14 mouse cellular contexts compared by ENCODE assay signal in genomic region chr16:91496206-91496605, GRCm38 (mm10). TPM values are rescaled to one million over a fixed set of nuclear protein-coding genes. Genes with fewer than 3 reads are reported as not detected.
DNase-seq lines count a peak whose midpoint lies in the region; ATAC-seq and TF ChIP-seq lines count a peak whose summit lies in the region.
"Had no signal": no experiment of that assay in that cellular context is flagged by ENCODE, and none has a peak within 500 bp of the region (broad histone marks: within the 10 kb centered on the region; RNA-seq: fewer than 3 reads in every experiment).

No protein-coding gene starts in this region.

- no peak for TF ChIP-seq POLR2A in kidney, adult 2 months (IDR thresholded peaks at IDR 0.05; ENCODE audit: low read depth, low read length)
- no peak for TF ChIP-seq POLR2A in CH12.LX (IDR thresholded peaks at IDR 0.05; ENCODE audit: low read depth, low read length)

- no peak for ATAC-seq in hindbrain, embryonic 12.5 days (ENCODE audit: low FRiP score)
- ATAC-seq: forebrain, embryonic 13.5 days; midbrain, embryonic 13.5 days had no signal

- H3K36me3 ChIP-seq in kidney, adult 2 months (ENCODE audit: control insufficient read depth, insufficient read depth, low read length), result peaks cover 4% of the 10 kb centered on the region; the same call in 1 of the 2 replicates
- peaks cover 77 to 95% of the 10 kb centered on the region in 2 experiments for H3K36me3 ChIP-seq in CH12.LX (replicated peaks in 1 of 2; ENCODE audit: control insufficient read depth in 1 of 2, insufficient read depth in 1 of 2, low read length in 1 of 2)
- H3K36me3 ChIP-seq in hindbrain, embryonic 12.5 days, result peaks cover 93% of the 10 kb centered on the region

- dilution Hi-C loops in CH12.LX (cut with MboI; ENCODE audit: extremely low pct_ligation_motif_present, extremely low pct_unique_long_range_greater_than_20kb, low sequenced_read_pairs), result no loop called here

- no peak for TF ChIP-seq EP300 in CH12.LX (IDR thresholded peaks at IDR 0.05; ENCODE audit: low read length)

- TF ChIP-seq CTCF in kidney, adult 2 months (conservative IDR thresholded peaks at IDR 0.05; ENCODE audit: insufficient read depth, insufficient read length, low read depth, low read length), result no peak
- no peak for TF ChIP-seq CTCF in CH12.LX (conservative IDR thresholded peaks at IDR 0.05 in 1 of 2, IDR thresholded peaks at IDR 0.05 in 1 of 2; ENCODE audit: low read depth in 2 of 2, low read length in 2 of 2)

- no peak overlapping the region for H3K4me3 ChIP-seq in kidney, adult 2 months (ENCODE audit: insufficient read depth, low read depth, low read length)
- no peak overlapping the region for H3K4me3 ChIP-seq in CH12.LX (replicated peaks in 1 of 3; ENCODE audit: low read depth in 2 of 3, low read length in 2 of 3, poor library complexity in 1 of 3)
- H3K4me3 ChIP-seq in hindbrain, embryonic 12.5 days, result no peak overlapping the region
- H3K4me3 ChIP-seq: forebrain, embryonic 13.5 days; limb, embryonic 12.5 days; midbrain, embryonic 13.5 days had no signal

- H3K9me3 ChIP-seq in CH12.LX (replicated peaks; ENCODE audit: low read length), result no peaks in the 10 kb centered on the region
- H3K9me3 ChIP-seq in hindbrain, embryonic 12.5 days (replicated peaks), result no peaks in the 10 kb centered on the region
- H3K9me3 ChIP-seq: forebrain, embryonic 13.5 days; limb, embryonic 12.5 days; midbrain, embryonic 13.5 days had no signal

- WGBS in kidney, adult 2 months, result 93% methylated on average over 17 of the region's 17 CpGs
- WGBS in hindbrain, embryonic 12.5 days, result 95% methylated on average over 17 of the region's 17 CpGs

- no peaks in the 10 kb centered on the region for H3K79me2 ChIP-seq in CH12.LX (replicated peaks; ENCODE audit: control insufficient read depth, extremely low read depth, insufficient read depth, poor library complexity, severe bottlenecking)

- no peaks in the 10 kb centered on the region for H3K27me3 ChIP-seq in kidney, adult 2 months (replicated peaks; ENCODE audit: control insufficient read depth, insufficient read depth, low read length)
- H3K27me3 ChIP-seq in CH12.LX (replicated peaks), result no peaks in the 10 kb centered on the region
- H3K27me3 ChIP-seq in hindbrain, embryonic 12.5 days, result no peaks in the 10 kb centered on the region
- H3K27me3 ChIP-seq: forebrain, embryonic 13.5 days; limb, embryonic 12.5 days; midbrain, embryonic 13.5 days had no signal

- H3K27ac ChIP-seq in kidney, adult 2 months (ENCODE audit: insufficient read depth, low read depth, low read length), result no peak overlapping the region
- peak overlapping the region; percentile 7; the same call in 1 of the 2 replicates for H3K27ac ChIP-seq in CH12.LX (ENCODE audit: insufficient read depth, low read depth)
- no peak overlapping the region for H3K27ac ChIP-seq in hindbrain, embryonic 12.5 days
- H3K27ac ChIP-seq: forebrain, embryonic 13.5 days; hindbrain, embryonic 14.5 days; limb, embryonic 12.5 days; midbrain, embryonic 13.5 days had no signal

- no peak for TF ChIP-seq RAD21 in CH12.LX (IDR thresholded peaks at IDR 0.05; ENCODE audit: low read depth, low read length)

- H3K9ac ChIP-seq in CH12.LX (ENCODE audit: insufficient read depth, low read depth), result no peak overlapping the region
- H3K9ac ChIP-seq in hindbrain, embryonic 12.5 days, result no peak overlapping the region
- H3K9ac ChIP-seq: forebrain, embryonic 13.5 days; hindbrain, embryonic 14.5 days; limb, embryonic 12.5 days; midbrain, embryonic 13.5 days had no signal

- no peak overlapping the region for H3K4me2 ChIP-seq in CH12.LX (ENCODE audit: insufficient read depth, low read depth, poor library complexity, severe bottlenecking)
- no peak overlapping the region for H3K4me2 ChIP-seq in hindbrain, embryonic 12.5 days (replicated peaks)
- H3K4me2 ChIP-seq: forebrain, embryonic 13.5 days; hindbrain, embryonic 14.5 days; limb, embryonic 12.5 days; midbrain, embryonic 13.5 days had no signal

- peaks cover 9% of the 10 kb centered on the region; the same call in 1 of the 2 replicates for H3K4me1 ChIP-seq in kidney, adult 2 months (ENCODE audit: control insufficient read depth, insufficient read depth, low read length)
- H3K4me1 ChIP-seq in CH12.LX (ENCODE audit: control insufficient read depth in 1 of 2, insufficient read depth in 2 of 2), result peaks cover 2 to 3% of the 10 kb centered on the region in 2 experiments; a peak in 1 of 4 replicates
- no peaks in the 10 kb centered on the region for H3K4me1 ChIP-seq in hindbrain, embryonic 12.5 days
- H3K4me1 ChIP-seq: forebrain, embryonic 13.5 days; limb, embryonic 12.5 days; midbrain, embryonic 13.5 days had no signal

- in situ Hi-C loops in CH12.LX (cut with MboI; ENCODE audit: low pct_ligation_motif_present, low pct_unique_long_range_greater_than_20kb, low sequenced_read_pairs), result no loop called here

- peak; percentile 23 to 36 for DNase-seq in adrenal gland, postnatal 36 days
- DNase-seq in adrenal gland, adult 18-20 months (ENCODE audit: low spot score in 2 of 2), result no peak
- DNase-seq in kidney, adult 2 months, result peak; percentile 23
- no peak for DNase-seq in kidney, adult 18-20 months
- DNase-seq in CH12.LX (ENCODE audit: extremely low read depth), result no peak
- peak; percentile 67 for DNase-seq in WW6 (ENCODE audit: low read depth, low spot score)
- no peak for DNase-seq in urinary bladder, postnatal 36 days (ENCODE audit: low spot score in 2 of 2)
- DNase-seq: kidney, adult 8-10 months; thymus, postnatal 36 days had no signal

TF ChIP-seq in CH12.LX, 34 proteins besides CTCF, POLR2A, EP300 and RAD21:
- no peak for TF ChIP-seq KAT2A (IDR thresholded peaks at IDR 0.05; ENCODE audit: insufficient replicate concordance, low read length)
- TF ChIP-seq TBP (conservative IDR thresholded peaks at IDR 0.05; ENCODE audit: low read depth, low read length), result no peak
- TF ChIP-seq JUN (IDR thresholded peaks at IDR 0.05; ENCODE audit: insufficient read depth, low read depth, low read length), result no peak
- TF ChIP-seq MEF2A (IDR thresholded peaks at IDR 0.05; ENCODE audit: borderline replicate concordance, low read depth, low read length), result no peak
- no peak; the same call in 1 of the 2 replicates for TF ChIP-seq USF1 (IDR thresholded peaks at IDR 0.05; ENCODE audit: low read depth, low read length)
- TF ChIP-seq MAZ (IDR thresholded peaks at IDR 0.05; ENCODE audit: low read depth, low read length), result no peak
- TF ChIP-seq SIN3A (IDR thresholded peaks at IDR 0.05; ENCODE audit: low read length), result no peak
- no peak for TF ChIP-seq UBTF (IDR thresholded peaks at IDR 0.05; ENCODE audit: low read depth, low read length)
- no peak for TF ChIP-seq ETS1 (conservative IDR thresholded peaks at IDR 0.05; ENCODE audit: low read depth, low read length)
- TF ChIP-seq IRF4 (IDR thresholded peaks at IDR 0.05; ENCODE audit: low read depth, low read length), result no peak
- TF ChIP-seq JUND (conservative IDR thresholded peaks at IDR 0.05; ENCODE audit: low read depth, low read length), result no peak
- TF ChIP-seq ELF1 (IDR thresholded peaks at IDR 0.05; ENCODE audit: low read depth, low read length), result no peak
- no peak for TF ChIP-seq NRF1 (IDR thresholded peaks at IDR 0.05; ENCODE audit: low read depth, low read length)
- TF ChIP-seq USF2 (conservative IDR thresholded peaks at IDR 0.05; ENCODE audit: low read depth, low read length), result no peak
- TF ChIP-seq TCF12 (IDR thresholded peaks at IDR 0.05; ENCODE audit: low read depth, low read length), result no peak
- TF ChIP-seq MYC (IDR thresholded peaks at IDR 0.05; ENCODE audit: low read depth, low read length), result no peak
- TF ChIP-seq ZC3H11A (IDR thresholded peaks at IDR 0.05; ENCODE audit: low read depth, low read length), result no peak
TF ChIP-seq in CH12.LX: peak in this region for 0.

RNA-seq across cellular contexts. Expression of gene Ifnar1, which starts 11.2 kb away (rescaled TPM):
- 10 to 100 TPM; 67.0 to 83.7 TPM for total RNA-seq in adrenal gland, postnatal 36 days (2021)
- total RNA-seq in adrenal gland, adult 18-20 months (2021), result 10 to 100 TPM; 53.5 to 55.4 TPM
- 20.8 and 22.2 TPM in 2 replicates for polyA plus RNA-seq in kidney, adult 2 months (2012; rRNA removed)
- total RNA-seq in CH12.LX (2012; rRNA removed) (32.1 and 32.8 TPM in 2 replicates), CH12.LX (2014; rRNA removed) (34.9 and 40.3 TPM in 2 replicates)
- 40.1 and 49.4 TPM in 2 replicates for polyA plus RNA-seq in CH12.LX (2012; ENCODE audit: insufficient read length, low read depth)
- 60.7 and 65.4 TPM in 2 replicates for polyA plus RNA-seq in hindbrain, embryonic 12.5 days (2016; fragmentation: Nextera tagmentation; extraction: Ambion mirVana)

RNA-seq across cellular contexts. Expression of gene Ifngr2, which starts 50.7 kb away (rescaled TPM):
- 10 to 100 TPM; 31.2 to 38.0 TPM for total RNA-seq in adrenal gland, postnatal 36 days (2021)
- 10 to 100 TPM; 20.2 to 27.6 TPM for total RNA-seq in adrenal gland, adult 18-20 months (2021)
- 15.1 and 17.7 TPM in 2 replicates for polyA plus RNA-seq in kidney, adult 2 months (2012; rRNA removed)
- total RNA-seq in CH12.LX (2012; rRNA removed) (26.3 and 36.1 TPM in 2 replicates), CH12.LX (2014; rRNA removed) (29.6 and 32.1 TPM in 2 replicates)
- 38.8 and 39.2 TPM in 2 replicates for polyA plus RNA-seq in CH12.LX (2012; ENCODE audit: insufficient read length, low read depth)
- 47.1 and 48.6 TPM in 2 replicates for polyA plus RNA-seq in hindbrain, embryonic 12.5 days (2016; fragmentation: Nextera tagmentation; extraction: Ambion mirVana)

Comparison
In these comparisons a context has a peak if more than half of its experiments do, and no peak if none do; other contexts are left out.
1. DNase-seq: peak in adrenal gland, postnatal 36 days (2 of 2), kidney, adult 2 months (single experiment) and WW6 (single experiment); none in adrenal gland, adult 18-20 months (0 of 2), kidney, adult 18-20 months (single experiment), CH12.LX (single experiment) and urinary bladder, postnatal 36 days (0 of 2).